Mouse (Mus musculus): ENCODE data around the gene Trappc2l.

DNA sequence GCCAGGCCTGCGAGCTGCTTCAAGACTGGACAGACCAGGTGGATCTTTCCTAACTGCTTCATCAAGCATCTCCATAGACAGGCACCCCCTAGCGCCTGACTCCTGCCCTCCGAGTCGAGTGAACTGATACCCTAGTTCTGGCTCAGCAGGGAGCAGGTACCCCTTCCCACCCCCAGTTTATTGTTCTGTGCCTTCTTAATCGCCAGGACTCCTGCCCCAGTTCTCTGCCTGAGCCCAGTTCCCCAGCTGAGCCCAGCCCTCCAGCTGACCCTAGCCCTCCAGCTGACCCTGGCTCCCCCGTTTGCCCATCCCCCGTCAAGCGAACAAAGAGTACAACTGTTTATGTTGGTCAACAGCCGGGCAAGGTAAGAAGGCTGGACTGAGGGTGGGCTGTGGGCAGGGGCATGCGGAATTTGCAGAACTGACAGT lies 42.5 kb upstream of the Trappc2l start:
- TF ChIP-seq CTCF (IDR thresholded peaks at IDR 0.05; ENCODE audit: low read depth, low read length), result no peak
- no peak for TF ChIP-seq POLR2A (IDR thresholded peaks at IDR 0.05; ENCODE audit: borderline replicate concordance, low read depth, low read length)
